Mouse (Mus musculus) left cerebral cortex, postnatal 4 days (tissue): ENCODE measurements at regions not wholly inside any gene's neighbourhood (a gene's known extent, or its start where the extent isn't known, plus 50 kb on each side); places are given as distances from the start of the nearest gene placed in this dataset.
A peak's percentile ranks its signal among the peaks of the same experiment; 100 is the strongest.

Experiments
- DNase-seq: peaks from one replicate; pipeline ENCODE4 v3.0.0-alpha.2; 2022
- intact Hi-C: fragments of 180-260 bp; cut with DNase I; formaldehyde crosslinking; loops from one replicate; pipeline ENCODE4 v1.15.1; 2025

DNA sequence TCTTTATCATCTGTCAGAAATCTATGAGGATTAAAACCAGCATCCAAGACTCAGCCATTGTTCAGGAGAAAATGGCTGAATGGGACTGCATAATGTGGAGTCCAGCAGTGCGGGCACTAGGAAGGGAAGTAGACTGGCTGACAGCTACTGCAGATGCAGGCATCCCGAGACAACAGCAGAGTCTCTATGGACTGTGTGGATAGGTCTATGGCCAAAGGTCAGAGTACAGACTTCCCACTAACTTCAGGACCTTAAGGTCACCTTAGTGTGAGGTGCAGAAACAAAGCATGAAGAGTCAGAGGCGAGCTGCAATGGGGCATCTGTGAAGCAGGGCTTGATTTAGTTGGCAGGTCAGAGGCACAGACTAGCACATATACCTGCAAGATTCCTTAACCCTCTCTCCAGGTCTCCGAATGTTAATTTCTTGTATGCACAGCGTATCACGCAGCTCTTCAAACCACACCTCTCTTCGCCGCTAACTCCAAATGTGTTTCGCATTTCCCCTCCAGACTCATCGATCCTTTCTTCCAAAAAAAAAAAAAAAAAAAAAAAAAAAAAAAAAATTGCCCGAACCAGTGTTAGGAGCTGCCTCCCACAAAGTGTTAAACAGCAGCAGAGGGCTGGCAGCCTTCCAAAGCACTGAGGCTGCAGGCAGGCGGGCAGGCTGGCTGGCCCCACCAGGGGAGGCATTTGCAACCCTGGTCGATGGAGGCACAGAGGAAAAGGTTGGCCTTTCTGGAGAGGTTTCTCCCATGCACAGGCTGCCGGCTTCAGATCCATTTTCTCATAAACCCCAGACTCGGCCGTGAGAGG, 270.2 kb upstream of the Myt1l start:
- DNase-seq = peak; percentile 84
- intact Hi-C loops = no loop called here

- intact Hi-C loops = no loop called here
- DNase-seq = no peak
Measured at GRCm38 (mm10) chr12:29258548-29258874, 269.7 kb upstream of the Myt1l start.

DNA sequence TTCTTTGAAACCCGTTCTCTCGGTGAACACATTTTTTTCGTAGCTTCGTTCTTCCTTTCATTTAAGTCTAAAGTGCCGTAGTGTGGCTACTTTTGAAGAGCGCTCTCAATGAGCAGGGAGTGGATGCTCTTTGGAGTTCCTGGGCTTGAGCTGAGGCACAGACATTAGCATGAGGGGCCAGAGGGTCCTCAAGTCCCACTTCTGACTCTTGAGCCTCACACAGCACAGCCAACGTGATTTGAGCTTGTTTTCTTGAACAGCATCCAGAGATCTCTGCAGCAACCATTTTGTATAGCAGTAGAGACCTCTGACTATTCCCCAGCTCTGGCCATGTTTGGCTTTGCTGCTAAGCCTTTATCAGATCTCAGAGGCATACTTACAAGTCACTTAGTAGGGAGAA, 269.2 kb upstream of the Myt1l start:
- intact Hi-C loops = no loop called here
- no peak for DNase-seq

GRCm38 (mm10) chr12:29274166-29274565, 254.0 kb upstream of the Myt1l start:
- intact Hi-C loops = loop anchor here (10.0 kb wide), 1 partner anchor 89 kb away; no protein-coding TSS in a partner anchor

DNA sequence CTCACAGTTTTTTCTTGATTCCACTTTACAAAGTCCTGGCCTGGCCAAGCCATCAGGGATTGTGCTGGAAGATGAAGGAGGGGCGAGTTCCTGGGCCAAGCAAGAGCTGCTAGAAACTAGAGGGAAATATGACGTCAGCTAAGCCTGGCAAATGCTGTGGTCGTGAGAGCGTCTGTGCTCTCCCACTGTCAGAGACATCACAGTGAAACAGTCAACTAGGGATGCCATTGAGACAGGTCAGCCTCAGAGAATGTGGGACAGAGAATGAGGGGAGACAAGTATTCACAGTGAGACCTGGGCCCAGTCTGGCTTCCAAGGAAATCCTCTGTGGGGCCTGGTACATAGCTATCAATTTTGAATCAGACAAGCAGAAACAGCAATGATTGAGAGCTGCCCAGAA, 252.5 kb upstream of the Myt1l start:
- no peak for DNase-seq
- intact Hi-C loops = loop anchor here (10.0 kb wide), 1 partner anchor 91 kb away; no protein-coding TSS in a partner anchor

More at GRCm38 (mm10) chr12:29274166-29274565, 254.0 kb upstream of the Myt1l start:
- no peak for DNase-seq

GRCm38 (mm10) chr12:29279631-29280080, 248.5 kb upstream of the Myt1l start:
- no peak for DNase-seq
- intact Hi-C loops = loop anchor here (10.0 kb wide), 3 partner anchors 95 to 585 kb away; no protein-coding TSS in a partner anchor

DNA sequence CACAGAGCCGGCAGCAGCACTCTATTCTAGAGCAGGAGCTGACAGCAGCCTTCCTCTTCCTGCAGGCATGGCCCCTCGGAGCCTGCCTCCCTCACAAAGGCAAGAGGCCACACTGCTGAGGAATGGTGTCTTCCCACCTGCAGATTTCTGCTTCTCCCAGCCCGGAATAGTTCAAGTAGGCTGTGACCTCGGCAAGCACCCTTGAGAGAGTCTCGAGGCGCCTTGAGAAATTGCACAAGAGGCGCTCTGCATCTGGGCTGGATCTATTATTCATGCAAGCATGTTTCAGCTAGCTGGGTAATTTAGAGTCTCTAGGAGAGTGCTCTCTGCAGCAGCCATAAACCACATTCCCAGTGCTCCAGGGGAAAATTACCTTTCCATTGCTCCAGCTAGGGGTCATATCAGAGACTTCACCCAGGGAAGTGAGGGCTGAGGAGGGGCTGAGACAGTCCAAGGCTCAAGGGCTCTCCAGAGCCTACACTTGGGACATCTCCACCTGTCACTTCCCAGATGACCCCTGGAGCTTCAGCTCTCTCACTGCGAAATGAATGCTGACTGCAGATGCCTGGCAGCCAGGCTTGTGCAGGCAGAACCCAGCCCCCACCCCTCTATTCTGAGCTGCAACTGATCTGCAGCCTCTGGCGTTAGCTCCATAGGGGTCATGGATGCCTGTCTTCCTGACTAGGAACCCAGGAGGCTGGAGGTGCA, 247.9 kb upstream of the Myt1l start:
- intact Hi-C loops = loop anchor here (10.0 kb wide), 2 partner anchors 255 to 585 kb away; no protein-coding TSS in a partner anchor
- DNase-seq = no peak

DNA sequence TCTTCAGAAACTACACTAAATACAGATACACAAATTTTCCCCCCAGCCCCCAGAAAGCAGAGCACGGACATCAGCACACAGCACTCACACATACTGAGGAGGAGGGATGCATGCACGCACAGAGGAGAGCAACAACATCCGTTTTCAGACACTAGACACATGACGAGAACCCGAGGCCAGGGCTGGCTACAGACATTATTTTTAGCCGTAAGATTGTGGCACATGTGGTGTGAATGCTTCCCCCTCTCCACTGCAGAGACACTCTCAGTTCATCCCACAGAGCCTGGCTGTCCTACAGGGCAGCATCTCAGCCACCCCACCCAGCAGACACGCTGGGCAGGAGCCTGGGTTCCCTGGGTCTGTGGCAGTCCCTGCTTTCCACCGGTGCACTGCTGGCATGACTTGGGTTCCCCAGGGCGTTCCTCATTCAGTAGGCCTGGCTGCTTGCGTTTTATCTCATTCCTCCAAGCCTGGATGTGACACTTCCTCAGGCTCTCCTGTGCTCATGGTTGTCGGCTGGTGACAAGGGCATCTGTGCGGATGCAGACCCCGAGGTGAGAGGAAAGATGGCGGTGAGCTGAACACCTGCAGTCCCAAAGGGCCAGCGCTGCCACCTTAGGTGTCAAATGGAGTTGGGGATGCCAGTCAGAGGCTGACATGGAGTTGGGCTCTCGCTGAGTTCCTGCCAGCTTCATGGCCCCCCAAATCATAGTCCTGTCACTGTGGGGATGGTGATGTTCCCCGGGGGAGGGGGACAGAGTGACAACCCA, 247.1 kb upstream of the Myt1l start:
- intact Hi-C loops = loop anchor here (10.0 kb wide), 2 partner anchors 254 to 586 kb away; no protein-coding TSS in a partner anchor

DNA sequence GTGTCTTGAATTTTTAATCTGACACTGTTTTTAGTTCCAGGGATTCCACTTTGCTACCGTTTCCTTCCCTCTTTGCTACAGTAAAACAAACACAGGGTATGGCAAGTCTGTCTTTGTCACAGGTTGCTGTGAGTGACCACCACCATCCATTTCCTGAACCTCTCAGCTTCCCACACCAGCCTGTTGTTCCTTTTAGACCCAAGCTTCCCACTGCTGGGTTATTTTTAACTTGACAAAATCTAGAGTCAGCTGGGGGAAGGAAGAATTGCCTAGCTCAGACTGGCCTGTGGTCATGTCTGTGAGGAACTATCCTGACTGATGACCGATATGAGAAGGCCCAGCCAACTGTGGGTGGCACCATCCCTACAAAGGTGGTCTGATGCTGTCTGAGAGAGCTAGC, 239.4 kb upstream of the Myt1l start:
- DNase-seq = no peak
- intact Hi-C loops = loop anchor here (10.0 kb wide), 2 partner anchors 246 to 594 kb away; no protein-coding TSS in a partner anchor

More for the DNA sequence above, 247.1 kb upstream of the Myt1l start:
- DNase-seq = no peak

- DNase-seq = peak; percentile 98
- intact Hi-C loops = no loop called here
Measured at GRCm38 (mm10) chr12:29290591-29291351, 237.4 kb upstream of the Myt1l start.

DNA sequence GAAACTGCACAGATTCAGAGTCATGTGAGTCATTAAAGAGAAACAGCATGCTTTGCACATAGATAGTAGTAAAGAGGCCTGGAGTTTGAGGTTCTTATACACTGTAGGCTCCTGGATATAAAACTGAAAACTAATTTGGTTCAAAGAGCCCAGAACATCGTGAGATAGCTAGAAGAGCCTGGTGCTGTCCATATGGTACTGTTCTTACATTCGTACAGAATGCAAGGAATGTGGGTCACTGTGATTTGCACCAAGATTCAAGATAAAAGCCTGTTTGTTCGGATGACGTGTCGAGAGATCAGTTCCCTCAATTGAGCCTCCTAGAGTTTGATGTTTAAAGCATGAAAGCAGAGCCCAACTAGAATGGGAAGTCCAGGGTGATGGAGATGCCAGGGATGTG, 230.2 kb upstream of the Myt1l start:
- DNase-seq = no peak
- intact Hi-C loops = no loop called here

DNA sequence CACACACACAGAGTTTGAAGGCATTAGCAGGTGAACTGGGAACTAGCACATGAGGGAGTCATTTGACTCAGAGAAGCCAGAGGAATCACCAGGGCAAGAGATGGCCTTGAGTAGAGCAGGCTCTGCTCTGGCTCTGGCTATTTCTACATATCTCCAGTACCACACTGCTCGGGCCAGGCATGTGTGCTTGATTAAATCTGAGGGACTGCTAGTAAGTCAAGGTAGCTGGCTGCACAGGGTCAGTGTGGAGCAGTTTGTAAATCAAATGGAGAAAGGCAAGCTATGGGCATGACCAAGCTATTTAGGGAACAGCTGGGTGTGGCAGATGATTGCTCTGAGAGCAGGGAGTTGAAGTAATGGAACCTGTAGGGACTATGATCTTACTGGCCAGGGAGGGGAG, 212.5 kb upstream of the Myt1l start:
- no peak for DNase-seq

GRCm38 (mm10) chr12:29321468-29321867, 206.7 kb upstream of the Myt1l start:
- intact Hi-C loops = no loop called here
- peak; percentile 51 for DNase-seq

More for the DNA sequence above, 212.5 kb upstream of the Myt1l start:
- intact Hi-C loops = no loop called here

DNA sequence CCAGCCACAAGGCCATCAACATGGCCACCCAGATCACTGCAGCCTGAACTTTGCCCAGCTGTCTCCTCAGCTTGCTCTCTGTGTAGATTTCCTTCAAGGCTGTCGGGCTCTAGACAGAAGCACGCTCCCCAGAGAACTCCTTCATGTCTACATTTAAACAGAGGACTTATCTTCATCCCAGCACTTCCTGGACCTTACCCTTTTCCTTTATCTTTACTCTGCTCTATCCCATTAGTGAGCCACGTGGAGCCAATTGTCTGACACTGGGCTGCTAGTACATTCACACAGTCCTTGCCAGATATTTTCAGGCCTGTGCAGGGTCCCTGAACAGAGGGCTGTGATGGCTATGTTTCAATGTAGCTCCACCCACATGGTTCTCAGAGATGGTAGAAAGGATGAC, 204.7 kb upstream of the Myt1l start:
- intact Hi-C loops = no loop called here
- no peak for DNase-seq

DNA sequence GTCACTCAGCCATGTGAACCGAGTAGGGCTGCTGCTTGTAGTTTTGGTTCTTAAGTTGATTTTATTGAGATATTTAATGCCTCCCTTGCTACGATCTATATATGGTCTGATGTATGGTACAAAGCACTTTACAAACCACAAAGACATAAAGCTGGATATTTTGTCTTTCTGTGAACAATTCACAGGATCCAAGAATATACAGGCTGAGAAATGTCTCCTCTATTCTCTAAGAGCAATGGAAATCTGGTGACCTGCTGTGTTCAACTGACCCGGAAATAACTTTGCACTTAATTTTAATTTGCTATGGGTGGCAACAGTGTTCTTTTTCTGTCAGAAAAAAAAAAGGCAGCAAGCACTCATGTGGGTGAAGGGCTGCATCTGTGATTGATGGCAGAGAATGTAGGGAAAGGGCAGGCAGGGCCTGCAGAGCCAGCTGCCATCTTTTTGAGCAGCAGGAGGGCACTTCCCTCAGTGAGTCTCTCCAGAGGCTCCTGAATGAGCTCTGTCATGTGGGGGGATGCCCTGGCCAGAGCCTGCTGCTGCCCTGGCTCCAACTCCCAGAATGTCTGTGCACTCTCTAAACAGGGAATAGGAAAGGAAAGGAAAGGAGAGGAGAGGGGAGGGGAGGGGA, 192.2 kb upstream of the Myt1l start:
- DNase-seq = peak; percentile 40
- intact Hi-C loops = no loop called here

DNA sequence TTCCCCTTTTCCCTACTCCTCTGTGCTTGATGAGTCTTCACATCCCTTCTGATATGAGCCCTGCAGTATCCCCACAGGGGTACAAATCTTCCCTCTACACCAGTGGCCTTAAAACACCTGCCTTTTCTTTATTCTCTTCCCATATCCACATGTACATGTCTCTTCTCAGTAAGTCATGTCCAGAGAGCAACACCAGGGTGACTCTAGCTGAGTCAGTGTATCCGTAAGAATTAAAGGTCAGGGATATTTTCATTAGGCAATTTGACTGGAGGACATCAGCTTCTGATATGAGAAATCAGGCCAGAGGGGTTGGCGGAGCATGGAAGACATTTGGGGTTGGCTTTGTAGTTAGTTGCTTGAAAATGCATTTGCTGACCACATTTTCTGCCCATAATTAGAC, 190.8 kb upstream of the Myt1l start:
- DNase-seq = no peak
- intact Hi-C loops = no loop called here

DNA sequence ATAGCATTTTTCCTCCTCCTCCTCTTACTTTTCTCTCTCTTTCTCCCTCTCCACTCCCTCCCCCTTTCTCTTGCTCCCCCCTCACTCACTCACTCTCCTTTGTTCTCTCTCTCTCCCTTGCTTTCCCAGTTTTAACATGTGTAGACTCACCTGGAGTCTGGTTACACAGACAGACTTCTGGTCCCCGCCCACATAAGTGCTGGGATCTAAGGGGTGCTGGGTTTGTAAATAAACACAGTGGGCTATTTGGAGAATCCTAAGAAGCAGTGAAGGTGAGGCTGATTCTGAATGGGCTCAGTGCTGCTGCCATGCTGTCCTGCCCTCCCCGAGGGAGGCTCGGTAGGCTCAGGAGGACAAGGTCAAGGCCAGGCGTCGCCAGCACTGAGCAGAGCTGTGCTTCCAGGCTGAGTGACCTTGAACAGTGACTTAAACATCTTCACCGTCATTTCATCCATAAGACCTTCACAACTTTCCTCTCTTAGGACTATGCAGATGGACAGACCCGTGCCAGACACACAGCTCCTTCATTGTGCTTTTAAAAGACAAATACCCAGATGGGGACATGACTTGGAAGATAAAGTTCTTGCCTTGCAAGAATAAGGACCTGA, 186.7 kb upstream of the Myt1l start:
- DNase-seq = no peak
- intact Hi-C loops = loop anchor here (10.0 kb wide), 1 partner anchor 637 kb away; no protein-coding TSS in a partner anchor

DNA sequence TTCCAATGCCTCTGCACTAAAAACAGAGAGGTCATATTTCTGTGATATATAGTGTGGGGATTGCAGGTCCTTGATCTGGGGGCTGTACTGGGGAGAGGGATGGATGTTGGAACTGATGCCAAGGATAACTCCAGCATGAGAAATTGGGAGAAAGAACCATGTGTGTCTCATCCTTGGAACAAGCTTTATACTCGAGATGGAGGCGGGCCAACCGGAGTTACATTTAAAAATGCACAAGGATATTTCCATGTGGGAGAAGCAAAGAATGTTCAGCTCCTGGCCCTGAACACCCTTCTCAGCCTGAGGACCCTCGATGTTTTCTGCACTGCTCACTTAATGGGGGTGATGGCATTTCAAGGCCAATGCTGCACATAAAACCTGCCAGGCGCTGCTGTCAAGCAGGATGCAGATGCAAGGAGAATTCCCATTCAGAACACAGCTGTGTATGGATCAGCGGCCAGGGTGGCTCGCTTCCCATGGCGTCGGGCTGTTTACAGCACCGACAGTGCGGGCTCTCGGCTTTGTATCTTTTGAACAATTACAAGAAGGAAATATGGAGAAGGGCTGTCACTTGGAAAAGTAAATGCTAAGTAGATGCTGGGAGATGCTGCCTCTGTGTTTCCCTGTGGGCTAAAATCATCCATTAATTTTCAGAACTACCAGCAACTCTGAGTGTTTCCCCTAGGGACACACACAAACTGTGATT, 184.9 kb upstream of the Myt1l start:
- no peak for DNase-seq
- intact Hi-C loops = loop anchor here (10.0 kb wide), 1 partner anchor 638 kb away; no protein-coding TSS in a partner anchor
